Comparison of ENCODE assay signal across 9 mouse cellular contexts in the genomic region with DNA sequence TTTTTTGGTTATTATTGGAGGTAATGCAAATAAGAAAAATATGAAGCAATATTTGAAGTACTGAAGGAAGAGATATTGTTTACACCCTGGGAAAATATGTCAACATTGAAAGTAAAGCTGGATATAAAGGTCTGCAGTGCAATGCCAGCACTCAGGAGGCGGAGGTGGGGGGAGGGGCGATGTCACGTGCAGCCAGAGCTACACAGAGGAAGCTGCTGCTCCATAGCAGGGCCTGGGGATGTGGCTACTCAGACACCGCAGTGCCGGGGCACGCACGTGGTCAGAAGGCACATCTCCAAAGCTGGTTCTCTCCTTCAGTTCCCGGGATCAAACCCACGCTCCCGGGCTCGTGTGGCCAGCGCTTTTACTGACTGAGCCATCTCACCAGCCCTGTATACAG.
DNase-seq lines count a peak whose midpoint lies in the region.
"Had no signal": no experiment of that assay in that cellular context is flagged by ENCODE, and none has a peak within 500 bp of the region (broad histone marks: within the 10 kb centered on the region; RNA-seq: fewer than 3 reads in every experiment).

No protein-coding gene starts in this region.

- peak; percentile 92 for DNase-seq in heart, adult 11 months
- no peak for DNase-seq in heart, postnatal 25 days (ENCODE audit: low spot score)
- peak; percentile 58 for DNase-seq in urinary bladder, postnatal 14 days (ENCODE audit: low spot score)
- DNase-seq in urinary bladder, adult 18-20 months (ENCODE audit: low spot score in 2 of 2), result no peak
- DNase-seq in lung, postnatal 25 days (ENCODE audit: low spot score), result peak; percentile 38
- peak; percentile 54 for DNase-seq in yolk sac, embryonic 10.5 days (ENCODE audit: low spot score)
- DNase-seq in adrenal gland, adult 18-20 months (ENCODE audit: low spot score in 2 of 2), result no peak
- DNase-seq in heart, adult 9 months (ENCODE audit: low spot score in 2 of 2), result no peak
- DNase-seq: adrenal gland, postnatal 14 days had no signal

- intact Hi-C loops in heart, postnatal 25 days (cut with DNase I), result loop anchor here (10.0 kb wide), 1 partner anchor 128 kb away; no protein-coding TSS in a partner anchor

Comparison
In these comparisons a context has a peak if more than half of its experiments do, and no peak if none do; other contexts are left out.
1. DNase-seq: peak in heart, adult 11 months (single experiment), urinary bladder, postnatal 14 days (single experiment), lung, postnatal 25 days (single experiment) and yolk sac, embryonic 10.5 days (single experiment); none in heart, postnatal 25 days (single experiment), urinary bladder, adult 18-20 months (0 of 2), adrenal gland, adult 18-20 months (0 of 2) and heart, adult 9 months (0 of 2).